Mouse (Mus musculus) thymus, postnatal 4 days (tissue): ENCODE results near the gene Bco2.

Source experiments
- DNase-seq: peaks from one replicate; pipeline ENCODE4 v3.0.0; 2021

The Bco2 gene

GRCm38 (mm10) chr9:50555094-50555446 lies at the start of gene Bco2:
Gene Bco2 (minus strand): TSS chr9:50555181.
- no peak for DNase-seq

- DNase-seq = no peak
Measured at GRCm38 (mm10) chr9:50604338-50604737, 49.4 kb upstream of the Bco2 start.

GRCm38 (mm10) chr9:50603998-50604324 lies 49.0 kb upstream of the Bco2 start:
- no peak for DNase-seq

DNA sequence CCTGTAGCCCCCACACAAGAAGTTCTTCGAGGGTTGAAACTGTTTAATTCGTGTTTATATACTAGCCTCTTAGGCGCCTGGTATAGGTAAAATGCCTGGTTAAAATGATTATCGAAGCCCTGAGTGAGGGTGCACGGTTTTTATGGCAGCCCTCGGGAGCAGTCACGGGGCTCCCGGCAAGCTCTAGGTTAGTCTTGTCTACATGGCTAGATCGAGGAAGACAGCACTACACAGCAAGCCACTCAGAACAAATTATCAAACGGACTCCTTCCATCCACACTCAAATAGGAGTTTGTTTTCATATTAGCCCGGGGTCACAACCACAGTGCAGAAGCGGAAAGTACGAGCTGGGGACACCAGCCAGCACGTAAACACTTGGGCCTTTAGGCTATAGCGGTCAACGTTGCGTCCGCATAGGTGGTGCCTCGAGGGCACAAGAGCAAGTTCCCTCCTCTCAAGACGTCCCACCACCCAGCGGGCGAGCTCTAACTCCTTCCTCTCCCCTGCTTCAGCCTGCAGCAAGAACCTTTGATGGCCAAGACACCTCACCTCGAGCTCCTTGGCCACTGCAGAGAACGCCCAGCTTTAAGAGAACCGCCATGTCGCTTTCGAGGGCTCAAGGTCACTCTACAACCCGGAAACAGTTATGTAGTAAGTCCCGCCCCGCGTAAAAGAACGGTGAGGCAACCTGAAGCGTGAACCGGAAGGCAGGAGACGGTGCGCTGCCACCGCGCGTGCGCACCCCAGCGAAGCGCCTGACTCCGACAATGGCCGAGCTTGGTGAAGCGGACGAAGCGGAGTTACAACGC lies 48.4 kb upstream of the Bco2 start, which contains the start of the genes Sdhd and Timm8b:
Gene Sdhd, minus strand, starts transcription at position 624 of the 809 bp plus-strand sequence.
Gene Timm8b, plus strand, starts transcription at position 722 of the 809 bp plus-strand sequence.
- peak; percentile 93 for DNase-seq

GRCm38 (mm10) chr9:50602055-50602845 lies 47.3 kb upstream of the Bco2 start:
- DNase-seq = no peak

DNA sequence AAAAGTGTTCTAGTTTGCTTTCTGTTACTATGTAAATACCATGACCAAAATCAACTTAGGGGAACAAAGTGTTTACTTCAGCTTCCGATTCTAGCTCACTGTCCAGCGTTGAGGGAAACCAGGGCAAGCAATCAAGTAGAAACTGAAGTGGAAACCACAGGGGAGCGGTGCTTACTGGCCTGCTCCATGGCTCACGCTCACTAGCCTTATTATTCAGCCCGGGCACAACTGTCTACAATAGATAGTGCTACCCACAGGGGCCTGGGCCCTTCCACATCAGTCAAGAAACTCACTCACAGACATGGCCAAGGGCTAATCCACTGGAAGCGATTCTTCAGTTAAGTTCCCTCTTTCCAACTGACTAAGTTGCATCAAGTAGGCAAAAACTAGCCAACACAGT lies 46.6 kb upstream of the Bco2 start:
- DNase-seq = no peak

DNA sequence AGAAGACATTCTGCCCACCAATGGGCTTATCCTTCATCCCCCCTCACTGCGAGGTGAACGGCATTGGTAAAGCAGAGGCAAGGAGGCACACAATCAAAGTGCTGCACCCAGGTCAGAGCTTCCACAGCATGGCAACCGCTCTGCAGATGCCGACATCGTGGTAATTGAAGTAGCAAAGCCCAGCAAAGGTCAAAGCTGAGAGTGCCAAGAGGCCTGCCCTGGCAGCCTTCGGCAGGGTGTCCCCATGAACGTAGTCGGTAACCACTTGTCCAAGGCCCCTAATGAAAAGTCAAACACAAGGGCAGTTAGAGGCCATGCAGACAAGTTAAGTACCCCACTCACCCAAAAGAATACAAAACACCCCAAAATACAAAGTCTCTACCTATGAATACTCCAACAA lies 42.0 kb upstream of the Bco2 start:
- no peak for DNase-seq

DNA sequence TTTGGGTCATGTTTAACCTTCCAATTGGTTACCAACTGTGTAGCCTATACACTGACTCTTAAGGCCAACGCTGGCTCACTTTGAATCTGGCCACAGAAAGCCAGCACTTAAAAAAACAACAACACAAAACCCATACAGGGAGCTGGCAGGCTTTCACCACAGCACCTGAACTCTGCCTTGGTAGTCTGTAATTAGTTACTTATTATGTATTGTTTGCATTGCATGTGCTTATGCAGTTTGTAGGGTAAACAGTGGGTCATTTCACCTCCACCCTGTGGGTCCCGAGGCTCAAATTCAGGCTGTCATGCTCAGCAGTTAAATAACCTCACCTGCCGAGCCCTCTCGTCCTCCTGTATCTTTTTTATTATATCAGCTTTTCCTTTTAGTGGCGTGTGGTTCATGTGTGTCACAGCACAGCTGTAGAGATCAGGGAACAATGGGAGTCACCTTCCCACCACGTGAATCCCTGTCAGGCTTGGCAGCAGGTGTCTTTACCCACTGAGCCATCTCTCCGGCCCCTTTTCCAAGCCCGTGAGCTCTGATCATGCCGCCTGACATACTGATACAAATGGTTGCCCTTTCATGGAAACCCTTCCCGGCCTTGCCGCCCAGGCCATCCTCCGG lies 39.9 kb upstream of the Bco2 start:
- DNase-seq = no peak

- DNase-seq = peak; percentile 75
Measured at GRCm38 (mm10) chr9:50593544-50593943, 38.6 kb upstream of the Bco2 start.

GRCm38 (mm10) chr9:50592955-50593354 lies 38.0 kb upstream of the Bco2 start:
- no peak for DNase-seq

DNA sequence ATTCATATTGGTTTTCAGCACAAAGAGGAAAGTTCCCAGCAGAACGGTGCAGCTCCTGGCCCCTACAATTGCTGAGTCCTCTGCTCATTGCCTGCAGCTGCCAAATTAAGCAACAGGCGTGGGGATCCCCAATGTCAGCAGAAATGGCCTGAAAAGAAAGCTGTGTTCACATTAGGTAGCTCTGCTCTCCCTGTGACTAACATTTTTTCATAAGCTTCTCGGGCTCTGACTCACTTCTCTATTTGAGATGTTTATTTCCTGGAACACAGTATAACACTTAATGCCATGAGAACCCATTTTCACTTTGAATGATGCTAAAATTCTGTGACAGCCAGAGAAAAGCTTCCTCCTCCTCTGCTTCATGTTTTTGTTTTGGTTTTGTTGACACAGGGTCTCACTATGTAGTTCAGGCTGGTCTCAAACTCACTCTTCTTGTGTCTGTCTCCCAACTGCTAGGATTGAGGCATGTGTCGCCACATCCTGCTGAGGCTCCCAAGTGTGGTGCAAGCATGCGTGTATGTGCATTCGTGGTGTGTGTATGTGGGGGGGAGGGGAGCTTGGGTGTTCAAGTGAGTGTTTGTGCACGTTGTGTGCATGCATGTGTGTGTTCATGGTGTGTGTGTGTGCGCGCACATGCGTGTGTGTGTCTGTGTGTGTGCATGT lies 36.0 kb upstream of the Bco2 start:
- DNase-seq = peak; percentile 25

GRCm38 (mm10) chr9:50586955-50587354 lies 32.0 kb upstream of the Bco2 start:
- DNase-seq = no peak

- no peak for DNase-seq
Measured at GRCm38 (mm10) chr9:50585145-50585818, 30.3 kb upstream of the Bco2 start.

DNA sequence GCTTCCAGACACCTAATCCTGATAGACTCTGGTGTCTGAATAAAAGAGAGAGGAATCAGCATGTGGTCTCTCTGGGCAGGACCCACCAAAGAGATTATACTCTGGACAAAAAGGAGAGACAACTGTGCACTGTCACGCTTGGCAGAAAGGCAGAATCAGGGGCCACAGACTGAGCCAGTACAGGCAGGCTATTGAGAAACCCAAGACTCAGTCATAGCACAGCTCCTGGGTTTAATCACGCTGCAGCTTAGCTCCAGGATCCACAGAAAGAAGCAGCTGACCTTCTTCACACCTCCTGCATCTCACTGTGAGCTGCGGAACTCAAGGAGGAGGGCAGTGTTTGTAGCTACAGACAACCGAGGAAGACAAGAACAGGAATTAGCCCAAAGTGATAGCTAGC lies 25.4 kb upstream of the Bco2 start:
- no peak for DNase-seq

DNA sequence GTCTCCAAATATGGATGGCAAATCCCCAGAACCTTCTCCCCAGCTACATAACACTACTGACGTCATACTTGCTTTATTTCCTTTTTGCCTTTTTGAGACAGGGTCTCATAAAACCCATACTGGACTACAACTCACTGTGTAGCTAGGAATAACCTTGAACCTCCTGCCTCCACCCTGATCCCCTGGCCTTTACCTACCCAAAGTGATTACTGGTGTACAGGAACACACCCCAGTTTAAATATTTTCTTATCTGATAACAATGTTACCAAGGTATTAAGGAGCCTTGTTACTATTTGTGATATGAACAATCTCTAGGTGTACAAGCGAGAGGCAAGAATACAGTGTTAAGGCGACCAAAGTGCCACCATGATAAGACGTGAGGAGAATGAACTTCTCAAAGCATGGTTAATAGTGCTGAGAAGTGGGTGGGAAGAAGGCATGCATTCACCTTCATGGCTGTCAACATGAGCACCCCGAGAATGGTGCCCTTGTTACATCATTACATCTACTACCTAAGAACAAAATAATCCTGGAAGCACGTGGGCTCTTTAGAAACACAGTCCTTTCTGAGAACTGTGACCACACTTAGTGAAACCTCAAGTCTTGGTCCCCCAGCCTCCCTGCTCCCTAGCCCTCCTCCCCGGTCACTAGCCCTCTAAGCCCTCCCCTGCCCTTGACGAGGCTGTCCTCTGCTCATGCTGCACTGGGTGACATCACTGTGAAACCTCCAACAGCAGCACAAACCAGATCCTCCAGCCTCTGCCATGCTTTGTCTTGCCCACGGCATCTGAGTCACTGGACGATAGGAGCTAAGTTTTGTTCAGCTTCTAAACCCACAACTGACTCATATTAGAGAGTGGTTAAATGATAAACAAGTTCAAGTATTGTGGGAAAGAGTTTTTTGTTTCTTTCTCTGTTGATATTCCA lies 14.9 kb upstream of the Bco2 start:
- DNase-seq = no peak

DNA sequence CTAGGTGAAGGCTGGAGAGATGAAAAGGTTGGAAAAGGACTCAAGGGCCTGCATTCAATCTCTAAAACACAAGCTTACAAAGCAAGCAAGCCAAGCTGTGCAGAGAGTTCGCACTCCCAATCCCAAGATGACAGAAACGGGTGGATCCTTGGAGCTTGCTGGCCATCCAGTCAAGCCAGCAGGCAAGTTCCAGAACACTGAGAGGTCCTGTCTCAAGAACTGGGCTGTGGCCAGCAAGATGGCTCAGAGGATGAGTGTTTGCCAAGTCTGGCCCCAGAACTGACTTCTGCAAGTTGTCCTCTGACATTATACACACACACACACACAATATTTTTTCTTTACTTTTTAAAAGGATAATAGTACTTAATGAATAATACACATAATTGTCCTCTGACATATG lies 12.9 kb upstream of the Bco2 start:
- DNase-seq = no peak

GRCm38 (mm10) chr9:50567372-50567771 lies 12.4 kb upstream of the Bco2 start:
- DNase-seq = no peak

DNA sequence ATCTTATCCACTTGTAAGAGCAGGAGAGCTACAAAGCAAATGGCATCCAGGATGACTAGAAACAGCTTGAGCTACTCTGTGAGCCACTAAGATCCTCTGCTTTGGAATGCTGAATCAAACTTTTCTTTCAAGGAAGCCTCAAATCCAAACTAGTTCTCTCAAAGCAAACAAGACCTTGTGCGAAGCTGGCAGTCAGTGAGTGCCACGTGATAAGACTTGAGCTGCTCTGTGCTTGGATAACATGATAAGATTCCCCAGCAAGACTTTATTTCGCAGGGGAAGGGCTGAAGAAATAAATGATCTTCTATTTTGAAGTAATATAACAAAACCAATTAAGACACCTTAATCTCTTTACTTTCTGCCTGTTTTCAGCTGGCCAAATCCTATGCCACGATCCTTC lies 11.0 kb upstream of the Bco2 start:
- DNase-seq = no peak

DNA sequence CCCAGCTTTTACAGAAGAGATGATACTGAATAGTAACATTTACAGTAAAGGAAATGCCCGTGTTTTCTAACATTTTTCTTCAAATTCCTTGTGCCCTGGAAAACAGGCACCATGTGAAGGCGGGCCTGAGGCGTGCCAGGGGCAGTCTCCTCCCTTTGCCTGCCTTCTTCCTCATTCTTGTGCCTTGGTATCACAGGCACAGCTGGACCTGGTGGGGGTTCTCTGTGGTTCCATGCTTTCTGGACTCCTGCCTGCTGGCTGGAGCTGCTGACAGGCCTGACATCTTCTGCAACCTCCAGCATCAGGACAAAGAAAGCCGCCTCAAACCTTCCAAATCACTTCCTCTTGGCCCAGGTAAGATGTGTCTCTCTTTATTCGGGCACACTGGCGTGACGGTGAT lies 10.2 kb upstream of the Bco2 start:
- no peak for DNase-seq

GRCm38 (mm10) chr9:50561918-50562360 lies 7.0 kb upstream of the Bco2 start:
- DNase-seq = no peak

- no peak for DNase-seq
Measured at GRCm38 (mm10) chr9:50561145-50561917, 6.3 kb upstream of the Bco2 start, which contains the start of gene Tex12. Gene Tex12 (minus strand): TSS chr9:50561325.
